Mouse (Mus musculus) cerebellum, adult 9-11 months (tissue): ENCODE measurements around the gene Ccdc169.
A peak's percentile ranks its signal among the peaks of the same experiment; 100 is the strongest.

ENCODE experiments used
- DNase-seq: peaks from one replicate; pipeline ENCODE4 v3.0.0; 2022

Gene Ccdc169

DNA sequence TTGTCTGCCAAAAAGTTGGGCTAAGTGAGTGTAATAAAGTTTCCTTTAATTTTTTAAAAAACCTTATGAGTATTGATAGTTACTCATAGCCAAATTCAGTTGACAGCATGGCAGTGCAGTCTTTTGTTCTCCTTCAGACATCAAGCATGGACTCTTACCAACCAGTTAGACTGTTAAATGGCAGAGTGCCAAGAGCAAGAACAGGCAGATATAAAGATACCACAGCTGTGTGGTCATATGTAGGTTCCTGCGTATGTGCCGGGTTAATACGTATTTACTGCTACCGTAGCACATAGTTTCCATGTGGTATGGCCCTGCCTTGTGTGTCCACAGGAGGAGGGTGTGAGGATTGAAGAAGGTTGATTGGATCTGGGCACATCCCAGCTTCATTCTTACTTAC is 14.1 kb upstream of the Ccdc169 start:
- no peak for DNase-seq

DNA sequence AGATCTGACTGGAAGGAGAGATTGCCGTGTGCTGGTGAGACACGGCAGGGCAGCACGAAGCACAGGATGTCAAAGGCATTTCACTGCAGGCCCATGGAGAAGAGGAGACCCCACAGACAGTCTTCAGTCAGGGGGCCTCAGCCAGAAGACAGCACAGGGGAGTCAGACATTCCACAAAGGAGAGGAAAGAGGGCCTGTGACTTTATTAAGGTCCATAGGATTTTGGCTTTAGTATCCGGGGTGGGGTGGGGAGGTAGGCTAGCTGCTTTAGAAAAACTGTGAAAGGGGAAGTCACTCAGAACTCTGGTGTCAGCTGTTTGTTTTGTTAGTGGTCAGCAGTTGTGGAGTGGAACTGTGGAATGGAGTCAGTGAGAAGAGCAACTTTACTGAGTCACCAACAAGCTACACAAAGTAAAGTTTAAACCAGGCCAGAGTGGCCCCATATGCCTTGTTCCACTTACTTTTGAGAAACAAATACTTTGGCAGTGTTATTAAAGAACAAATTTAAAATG is 7.9 kb upstream of the Ccdc169 start:
- DNase-seq: no peak

DNA sequence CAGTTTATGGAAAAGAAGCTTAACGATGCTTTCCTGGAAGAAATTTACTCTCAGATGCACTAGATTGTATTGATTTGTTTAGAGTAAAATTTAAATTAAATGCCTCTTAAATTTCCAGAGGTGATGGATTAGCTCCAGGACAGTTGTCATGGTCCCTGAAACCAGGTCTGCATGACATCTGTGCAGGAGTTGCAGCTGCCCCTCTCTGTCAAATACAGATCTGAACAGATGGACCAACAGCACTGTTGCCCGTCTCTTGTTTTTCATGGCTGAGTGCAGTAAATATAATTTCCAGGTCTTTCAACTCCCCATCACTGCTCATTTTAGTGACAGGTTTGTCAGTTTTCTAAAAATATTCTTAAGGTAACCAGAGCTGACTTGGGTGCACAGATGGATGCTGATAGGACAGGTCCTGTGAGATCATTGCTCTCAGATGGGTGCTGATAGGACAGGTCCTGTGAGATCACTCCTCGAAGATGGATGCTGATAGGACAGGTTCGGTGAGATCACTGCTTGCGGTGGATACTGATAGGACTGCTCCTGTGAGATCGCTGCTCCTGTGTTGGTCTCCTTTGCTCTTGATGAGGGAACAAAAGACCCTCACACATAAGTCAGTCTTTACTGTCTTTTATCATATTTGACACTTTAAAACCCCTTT is 5.4 kb upstream of the Ccdc169 start:
- DNase-seq: no peak

DNA sequence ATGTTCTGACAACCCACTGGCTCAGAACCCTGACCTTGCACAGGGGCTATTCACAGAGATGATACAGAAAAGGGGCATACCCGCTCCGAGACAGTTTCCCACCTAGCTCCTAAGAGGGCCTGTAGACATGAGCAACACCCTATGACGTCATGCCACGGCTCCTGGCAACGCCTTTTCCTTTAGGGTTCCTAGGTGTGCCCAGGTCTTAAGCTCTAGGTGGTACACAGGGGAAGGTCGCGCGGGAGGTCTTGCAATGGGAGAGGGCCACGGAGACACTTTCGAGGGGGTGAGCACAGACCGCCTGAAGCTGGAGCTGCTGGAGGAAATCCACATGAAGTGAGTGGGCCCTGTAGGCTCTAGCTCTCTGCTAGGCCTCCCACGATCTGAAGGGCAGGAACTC is 2.7 kb downstream of the Ccdc169 start:
- no peak for DNase-seq

DNA sequence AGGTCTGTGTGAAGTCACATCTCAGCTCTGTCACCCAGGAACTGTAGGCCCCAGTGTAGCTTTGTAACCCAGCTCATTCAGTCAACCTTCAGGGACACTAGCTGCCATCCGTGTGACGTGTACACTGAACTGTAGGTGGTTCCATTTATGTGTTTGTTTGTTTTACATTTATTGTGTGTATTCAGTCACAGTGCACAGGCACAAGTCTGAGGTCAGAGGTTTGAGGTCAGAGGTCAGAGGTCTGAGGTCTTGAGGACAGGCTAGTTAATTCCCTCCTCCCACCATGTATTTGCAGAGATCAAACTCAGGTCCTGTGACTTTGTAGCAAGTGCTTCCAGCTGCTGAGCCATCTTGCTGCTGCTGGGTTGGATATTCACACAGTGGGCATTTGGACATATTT is 4.3 kb downstream of the Ccdc169 start:
- no peak for DNase-seq

DNA sequence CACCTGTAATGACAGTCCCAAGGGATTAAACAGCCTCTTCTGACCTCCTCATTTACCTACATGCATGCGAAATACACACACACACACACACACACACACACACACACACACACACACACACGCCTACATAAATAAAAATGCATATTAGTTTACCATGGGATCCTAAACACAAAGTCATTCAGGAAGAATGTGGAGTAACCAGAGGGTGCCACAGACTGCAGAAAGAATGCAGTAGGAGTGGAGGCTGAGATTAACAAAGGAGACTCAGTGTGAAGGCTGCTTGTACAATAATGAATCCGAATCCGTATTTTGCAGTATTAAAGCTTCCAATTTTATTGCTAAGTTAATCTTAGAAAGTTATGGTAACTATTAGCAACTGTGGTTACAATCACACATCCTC is 7.8 kb downstream of the Ccdc169 start:
- no peak for DNase-seq

DNA sequence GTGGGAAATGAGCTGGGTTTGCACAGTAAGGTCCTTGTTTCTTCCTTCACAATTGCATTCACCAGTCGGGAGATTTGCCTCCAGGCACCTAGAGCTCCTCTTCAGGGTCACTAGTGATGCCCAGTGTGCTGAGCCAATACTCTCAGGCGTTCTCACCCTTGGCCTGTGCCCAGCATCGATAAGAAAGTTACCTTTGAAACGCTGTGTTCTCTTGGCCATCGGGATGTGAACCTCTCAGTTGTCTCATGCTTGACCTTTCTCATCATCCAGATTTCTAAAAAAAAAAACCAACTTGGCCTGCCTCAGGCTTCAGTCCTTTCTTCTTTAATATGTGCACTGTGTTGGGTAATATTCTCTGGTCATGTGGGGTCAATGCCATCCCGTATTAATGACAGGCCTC is 9.3 kb downstream of the Ccdc169 start:
- no peak for DNase-seq

DNA sequence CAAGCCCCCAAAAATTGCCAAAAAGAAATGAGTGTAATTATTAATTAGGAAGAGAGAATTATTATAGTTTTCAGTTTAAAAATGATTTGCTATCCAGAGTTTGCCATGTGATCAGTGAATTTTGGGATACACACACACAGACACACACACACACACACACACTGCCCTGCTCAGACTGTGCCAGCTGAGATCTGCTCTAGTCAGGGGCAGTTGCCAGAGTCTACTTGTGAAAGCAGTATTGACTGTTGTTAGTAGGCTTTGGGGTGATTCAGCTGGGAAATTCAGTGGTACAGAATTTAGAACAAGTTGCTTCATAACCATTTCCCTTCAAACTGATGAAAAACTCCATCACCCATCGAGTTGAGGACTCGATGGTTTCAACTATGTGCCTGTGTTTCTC is 10.0 kb downstream of the Ccdc169 start:
- no peak for DNase-seq

DNA sequence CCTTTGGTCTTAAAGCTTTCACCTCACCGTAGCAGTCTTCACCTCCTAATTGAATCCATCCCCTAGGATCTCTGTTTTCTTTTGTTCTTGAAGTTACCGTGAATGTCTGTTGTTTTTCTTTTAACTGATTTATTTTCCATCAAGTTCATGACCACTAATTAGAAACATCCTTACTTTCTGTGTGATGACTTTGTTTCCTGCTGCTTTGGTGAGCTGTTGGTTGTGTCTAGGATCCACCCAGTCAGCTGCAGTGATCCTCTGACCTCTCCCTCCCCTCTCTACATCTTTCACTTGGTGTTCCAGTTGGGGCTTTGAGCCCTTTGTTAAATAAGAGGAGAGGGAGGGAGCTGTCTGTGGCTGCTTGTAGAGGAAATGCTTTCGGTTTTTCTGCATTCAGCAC is 11.0 kb downstream of the Ccdc169 start:
- DNase-seq: no peak

DNA sequence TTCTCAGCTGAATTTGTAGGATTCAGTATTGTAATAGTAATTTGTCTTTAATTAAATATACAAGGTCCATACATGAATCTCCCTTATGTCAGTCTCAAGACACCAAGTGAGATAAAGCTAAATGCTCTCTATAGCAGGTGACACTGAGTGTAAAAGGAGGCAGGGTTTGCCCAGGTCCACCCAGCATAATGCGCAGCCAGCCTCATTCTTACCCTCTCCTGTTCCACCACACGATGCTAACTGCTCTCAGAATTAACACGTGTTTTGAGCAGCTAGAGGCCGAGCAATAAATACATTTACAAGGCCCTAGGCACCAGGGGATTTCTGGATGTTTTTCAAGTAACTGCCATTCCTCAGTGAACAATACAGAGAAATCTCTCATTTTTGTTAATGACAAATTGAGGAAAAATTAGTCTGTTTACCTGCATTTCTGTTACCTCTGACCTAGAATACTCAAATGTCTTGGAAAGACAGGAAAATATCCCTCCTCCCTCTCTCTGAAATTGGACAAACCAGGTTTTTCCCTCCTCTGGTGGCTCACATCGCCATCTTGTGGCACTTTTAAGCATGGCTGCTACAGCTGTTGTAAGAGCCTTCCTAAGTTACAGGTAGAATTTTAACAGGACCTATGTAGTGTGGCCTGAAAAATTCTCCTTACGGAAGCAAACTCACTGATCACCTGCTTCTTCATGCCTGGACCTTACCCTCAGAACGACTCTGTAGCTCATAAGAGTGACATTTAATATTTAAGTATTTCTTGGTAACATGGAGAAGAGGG is 14.7 kb downstream of the Ccdc169 start:
- DNase-seq: peak; percentile 31

DNA sequence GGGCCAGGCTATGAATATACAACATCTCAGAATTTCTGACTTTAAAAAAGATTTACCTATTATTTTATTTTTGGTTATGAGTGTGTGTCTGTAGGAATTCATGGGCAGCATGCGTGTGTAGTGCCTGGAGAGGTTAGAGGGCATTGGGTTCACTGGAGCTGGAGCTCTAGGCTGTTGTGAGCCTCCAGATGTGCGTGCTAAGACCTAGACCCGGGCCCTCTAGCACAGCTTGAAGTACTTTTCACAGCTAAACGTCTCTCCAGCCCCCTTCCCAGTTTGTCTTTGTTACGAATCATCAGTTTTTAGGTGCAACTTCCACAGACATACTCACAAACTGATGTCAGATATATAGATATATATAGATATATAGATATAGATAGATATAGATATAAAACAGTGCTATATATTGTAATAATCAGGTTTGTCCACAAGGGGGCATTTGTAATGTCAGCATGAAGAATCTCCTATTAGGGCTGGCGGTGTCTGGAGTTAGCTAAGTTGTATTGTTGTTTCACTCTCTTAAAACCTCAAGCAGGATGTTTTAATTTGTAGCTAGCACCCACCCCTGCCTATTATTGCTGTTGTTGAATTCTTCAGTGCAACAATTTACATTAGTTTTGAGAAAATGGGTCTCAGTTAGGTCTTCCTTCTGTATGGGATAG is 15.7 kb downstream of the Ccdc169 start:
- no peak for DNase-seq

DNA sequence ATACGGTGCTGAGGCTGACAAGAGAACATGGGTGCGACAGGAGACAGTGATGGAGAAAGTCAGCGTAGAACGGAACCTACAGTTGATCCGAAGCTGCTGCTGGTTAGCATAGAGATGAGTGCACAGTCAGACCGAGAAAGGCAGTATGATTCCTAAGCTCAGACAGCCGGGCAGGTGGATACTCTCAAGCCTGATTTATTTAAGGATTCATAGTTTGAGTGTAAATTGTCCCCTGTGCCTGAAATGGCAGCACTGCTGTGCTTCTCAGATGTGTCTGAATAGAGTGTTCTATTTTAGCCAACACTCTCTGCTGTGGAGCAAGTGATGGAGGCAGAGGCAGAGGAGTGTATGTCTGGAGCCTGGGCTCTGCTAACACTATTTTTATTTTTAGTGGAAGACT is 17.0 kb downstream of the Ccdc169 start:
- no peak for DNase-seq

DNA sequence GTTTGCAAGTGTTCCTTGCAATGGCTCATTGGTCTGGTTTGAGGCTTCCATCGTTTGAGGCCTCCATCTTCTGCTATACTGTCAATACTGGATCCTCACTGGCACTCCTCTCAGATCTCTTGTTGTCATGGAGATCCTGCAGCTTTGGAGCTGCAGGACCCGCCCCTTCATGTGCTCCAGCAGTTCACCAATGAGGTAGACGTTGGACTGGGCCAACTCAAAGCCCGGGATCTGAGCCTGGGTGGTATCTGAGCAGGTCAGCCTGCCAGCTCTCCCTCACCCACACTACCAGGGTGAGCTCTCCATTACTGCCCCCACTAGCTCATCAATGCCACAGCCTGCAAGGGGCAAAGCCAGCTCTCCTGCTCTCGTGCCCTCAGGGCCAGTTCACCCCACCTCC is 20.3 kb downstream of the Ccdc169 start:
- DNase-seq: no peak

DNA sequence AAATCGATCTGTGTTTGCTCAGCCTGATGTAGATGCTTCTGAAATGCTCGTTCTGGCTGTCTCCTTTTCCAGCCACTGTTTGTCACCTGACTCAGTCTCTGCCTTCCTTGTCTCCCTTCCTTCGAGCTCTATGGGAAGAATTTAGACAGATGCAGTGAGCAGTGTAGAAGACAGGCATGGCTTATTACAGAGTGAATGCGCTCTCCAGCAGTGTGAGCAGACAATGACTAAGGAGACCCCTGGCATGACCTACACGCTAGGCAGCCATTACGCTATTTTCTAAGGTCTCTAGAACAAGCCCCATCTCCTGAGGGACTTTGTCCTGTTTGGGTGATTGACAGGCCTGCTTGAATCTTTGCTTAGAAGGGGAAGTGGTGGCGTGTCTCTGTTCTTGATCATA is 24.0 kb downstream of the Ccdc169 start:
- no peak for DNase-seq

DNA sequence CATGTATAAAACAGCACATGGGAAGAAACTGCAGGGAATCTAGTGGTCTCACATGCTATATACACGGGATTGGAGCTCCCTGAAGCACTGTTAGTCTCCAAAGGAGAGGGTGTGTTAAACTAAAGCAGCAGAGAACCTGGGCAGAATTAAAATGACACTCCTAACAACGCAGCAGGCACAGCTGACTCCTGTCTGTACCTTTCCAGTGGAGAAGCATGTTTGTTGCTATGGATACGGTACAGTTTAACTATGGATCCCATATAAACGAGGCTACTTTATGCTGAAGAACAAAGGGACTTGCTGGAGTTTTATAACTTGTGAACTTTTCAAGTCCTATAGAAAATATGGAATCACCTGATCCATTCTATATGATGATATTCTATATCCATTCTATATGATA is 26.4 kb downstream of the Ccdc169 start:
- DNase-seq: no peak

DNA sequence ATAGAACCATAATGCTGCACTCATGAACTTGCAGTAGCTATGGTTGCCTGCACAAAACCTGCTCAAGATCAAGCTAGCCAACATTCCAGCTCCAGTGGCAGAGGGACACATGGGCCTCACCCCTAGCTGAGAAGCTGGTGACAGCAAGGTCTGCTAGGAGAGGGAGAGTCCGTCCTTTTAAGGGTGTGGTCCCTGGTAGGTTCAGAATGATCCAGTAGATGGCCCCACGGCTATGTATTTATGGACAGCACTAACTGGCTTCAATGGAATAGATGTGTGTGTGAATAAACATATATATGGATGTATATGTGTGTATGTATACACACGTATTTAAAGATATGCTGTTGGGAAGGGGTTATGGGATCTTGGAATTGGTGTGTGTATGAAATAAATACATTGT is 35.3 kb downstream of the Ccdc169 start:
- DNase-seq: no peak

DNA sequence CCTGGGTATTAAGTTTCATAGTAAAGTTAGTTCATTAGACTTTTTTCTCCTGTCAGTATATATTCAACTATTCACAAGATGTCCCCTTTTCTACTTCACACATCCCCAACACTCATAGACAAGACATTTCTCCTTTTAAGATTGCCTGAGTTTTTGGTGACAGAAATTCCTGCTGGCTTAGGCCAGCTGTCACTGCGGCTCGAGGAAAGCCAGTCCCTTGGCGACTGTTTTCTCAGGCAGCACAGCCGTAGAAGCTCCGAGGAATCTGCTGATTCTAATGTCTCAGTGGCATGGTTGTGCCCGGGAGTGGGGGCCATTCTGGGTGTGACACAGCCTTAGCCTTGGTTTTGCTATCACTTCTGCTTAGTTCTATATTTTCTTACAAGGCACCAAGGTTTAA is 40.1 kb downstream of the Ccdc169 start:
- no peak for DNase-seq

DNA sequence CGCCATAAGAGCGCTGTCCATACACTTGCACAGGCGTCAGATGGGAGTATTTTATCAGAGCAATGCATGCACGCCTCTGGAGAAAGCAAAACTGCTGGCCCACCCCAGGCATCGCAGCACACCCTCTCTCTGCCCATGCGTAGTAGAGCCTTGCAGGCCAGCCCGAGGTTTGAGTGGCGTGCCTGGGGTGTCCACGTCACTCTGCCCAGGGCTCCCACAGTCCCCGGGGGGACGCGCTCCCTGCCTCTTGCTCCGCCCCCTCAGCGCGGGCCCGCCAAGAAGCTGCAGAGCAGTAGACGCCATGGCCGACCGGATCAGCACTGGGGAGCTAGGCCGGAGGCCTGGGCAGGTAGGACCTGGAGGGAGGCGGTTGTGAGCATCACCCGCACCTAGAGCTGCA is 44.6 kb downstream of the Ccdc169 start, which contains the start of gene Sohlh2:
Gene Sohlh2, plus strand, starts transcription at position 263 of the 400 bp plus-strand sequence.
- DNase-seq: no peak

DNA sequence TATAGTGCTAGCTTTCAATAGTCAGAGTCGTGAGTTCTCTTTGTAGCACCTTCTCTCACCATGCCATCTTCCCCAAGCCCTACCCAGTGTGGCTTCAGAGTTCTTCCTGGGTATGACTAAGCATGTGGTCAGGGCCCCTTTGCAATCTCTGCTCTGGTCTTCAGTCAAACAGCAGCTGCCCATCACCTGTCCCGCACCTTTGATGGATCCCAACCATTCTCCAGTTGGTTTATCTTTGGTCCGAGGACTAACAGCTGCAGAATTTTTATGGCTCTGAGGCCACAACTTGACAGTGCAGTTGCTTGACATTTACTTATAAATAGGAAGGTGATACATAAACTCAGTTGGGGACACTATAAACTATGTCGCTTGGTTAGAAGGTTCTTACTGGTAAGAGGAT is 54.5 kb downstream of the Ccdc169 start:
- DNase-seq: no peak

DNA sequence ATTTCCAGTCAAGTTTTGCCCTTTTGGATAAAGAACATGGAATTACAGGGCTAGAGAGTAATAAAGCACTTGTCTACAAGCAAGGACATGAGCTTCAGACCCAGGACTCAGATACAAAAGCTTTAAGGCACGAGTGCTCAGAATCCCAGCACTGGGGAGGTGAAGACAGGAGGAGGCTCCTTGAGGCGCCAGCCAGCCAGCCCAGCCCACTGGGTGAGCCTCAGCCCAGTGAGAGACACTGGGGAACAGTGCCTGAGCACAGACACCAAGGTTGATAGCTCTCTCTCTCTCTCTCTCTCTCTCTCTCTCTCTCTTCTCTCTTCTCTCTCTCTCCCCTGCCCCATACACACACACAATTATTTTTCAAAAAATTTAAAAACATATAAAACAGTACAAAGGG is 56.2 kb downstream of the Ccdc169 start:
- no peak for DNase-seq

DNA sequence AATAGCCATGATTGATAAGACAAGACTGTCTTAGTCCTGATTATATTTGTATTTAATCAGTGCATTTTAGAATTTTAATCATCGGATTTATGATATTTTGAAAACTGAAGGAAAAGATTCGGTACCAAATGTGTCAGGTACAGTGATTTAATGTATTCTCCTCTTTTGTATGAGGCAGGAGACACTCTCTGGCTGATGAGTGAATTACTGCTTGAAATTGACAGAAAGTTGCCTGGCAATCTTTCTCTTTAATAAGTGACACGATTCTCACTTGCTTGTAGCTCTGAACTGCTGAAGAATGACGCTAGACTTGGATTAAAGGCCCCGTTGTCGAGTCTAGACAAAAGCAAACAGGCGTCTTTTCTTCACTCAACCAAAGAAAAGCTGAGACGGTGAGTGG is 57.7 kb downstream of the Ccdc169 start:
- no peak for DNase-seq

DNA sequence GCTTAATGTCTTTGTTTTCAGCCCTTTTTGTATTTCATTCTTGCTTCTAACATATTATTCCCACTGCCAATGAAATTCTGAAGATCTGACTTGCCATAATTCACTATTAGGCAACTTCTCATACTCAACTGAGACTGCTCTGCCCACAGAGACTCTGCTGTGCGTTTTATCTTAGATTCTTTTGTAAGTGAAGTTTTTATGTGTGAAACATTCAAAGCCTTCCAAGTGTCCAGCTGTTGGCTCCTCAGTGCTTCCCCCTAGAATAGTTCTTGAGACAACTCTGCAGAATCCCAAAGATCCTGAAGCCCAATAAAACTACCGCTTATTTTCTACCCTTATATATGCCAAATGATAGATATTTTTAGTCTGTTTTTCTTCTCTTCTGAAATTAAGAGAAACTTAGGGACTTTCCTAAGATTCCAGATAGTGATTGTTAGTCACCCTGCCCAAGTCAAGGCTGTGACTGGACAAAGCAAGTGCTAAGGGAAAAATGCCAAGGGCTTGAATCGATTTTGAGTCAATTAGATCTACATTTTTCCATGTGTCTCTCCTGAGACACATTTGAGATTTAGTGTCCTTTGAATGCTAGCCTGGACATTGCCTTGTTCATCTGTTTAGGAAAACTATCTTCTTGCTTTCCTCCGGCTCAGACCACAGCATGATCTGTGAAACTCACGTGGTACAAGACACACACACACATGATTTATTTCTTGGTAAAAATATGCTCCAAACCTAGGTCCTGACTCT is 58.6 kb downstream of the Ccdc169 start:
- DNase-seq: no peak

DNA sequence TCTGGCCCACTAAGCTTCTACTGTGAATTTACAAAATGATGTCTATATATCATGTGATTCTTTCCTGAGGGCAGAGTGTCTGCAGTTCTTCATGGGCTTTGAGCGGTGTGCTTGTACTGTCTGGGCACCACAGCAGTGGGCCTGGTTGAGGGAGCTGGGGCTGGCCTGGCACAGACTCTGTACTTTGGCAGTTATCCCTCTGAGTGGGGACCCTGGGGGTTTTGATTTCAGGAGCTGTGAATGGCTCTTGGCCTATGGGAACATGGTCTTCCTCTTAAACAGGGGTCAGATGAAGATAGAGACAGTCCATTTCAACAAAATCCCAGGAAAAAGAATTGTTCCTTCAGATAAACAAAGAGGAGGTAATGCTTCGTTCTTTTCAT is 59.2 kb downstream of the Ccdc169 start:
- no peak for DNase-seq
